Mouse (Mus musculus) lung, embryonic 16.5 days (tissue): ENCODE measurements around the gene Guf1. TPM values are rescaled to one million over a fixed set of nuclear protein-coding genes. Genes with fewer than 3 reads are reported as not detected.

Experiments used
- ATAC-seq: fragments of 200-750 bp; cut with Nextera tagmentation; 2 replicates; pipeline ENCODE4 v1.8.0; 2017; ENCODE audit warnings: low read depth, mild to moderate bottlenecking, moderate library complexity
- H3K27ac ChIP-seq: fragments of 300-500 bp; sonication (generic); 2 replicates; pipeline ENCODE4 v1.5.1; 2014; ENCODE audit warnings: mild to moderate bottlenecking, control low read depth, low read length
- H3K27me3 ChIP-seq: fragments of 300-500 bp; sonication (generic); 2 replicates; pipeline ENCODE4 v1.6.1; 2014; ENCODE audit warnings: low read depth, low read length, mixed read lengths; ENCODE audit not compliant: control insufficient read depth, insufficient read depth
- H3K36me3 ChIP-seq: fragments of 300-500 bp; sonication (generic); 2 replicates; pipeline ENCODE4 v1.6.1; 2014; ENCODE audit warnings: low read length; ENCODE audit not compliant: control insufficient read depth, insufficient read depth
- H3K4me1 ChIP-seq: fragments of 300-500 bp; sonication (generic); replicated peaks from 2 replicates; pipeline ENCODE4 v1.6.1; 2014; ENCODE audit warnings: low read length, mixed read lengths; ENCODE audit not compliant: control insufficient read depth, insufficient read depth
- H3K4me2 ChIP-seq: fragments of 300-500 bp; sonication (generic); 2 replicates; pipeline ENCODE4 v1.6.1; 2014; ENCODE audit warnings: low read depth, low read length, control low read depth
- H3K4me3 ChIP-seq: fragments of 300-500 bp; sonication (generic); 2 replicates; pipeline ENCODE4 v1.5.1; 2014; ENCODE audit warnings: mild to moderate bottlenecking, low read length, control low read depth
- H3K9ac ChIP-seq: fragments of 300-500 bp; sonication (generic); 2 replicates; pipeline ENCODE4 v1.6.1; 2014; ENCODE audit warnings: low read length, control low read depth
- H3K9me3 ChIP-seq: fragments of 300-500 bp; sonication (generic); 2 replicates; pipeline ENCODE4 v1.6.1; 2016; ENCODE audit warnings: low read length; ENCODE audit not compliant: control insufficient read depth
- WGBS: fragments of 180-500 bp; shearing (Covaris S2); extraction: QIAGEN DNeasy Blood & Tissue Kit; methylation state at CpG from one replicate; pipeline ENCODE4 v1.1.7; 2014; 5-methylcytosine and 5-hydroxymethylcytosine counted together
- polyA plus RNA-seq: library from polyadenylated mRNA; unstranded; fragments of >200 nt; fragmentation: Nextera tagmentation; extraction: Ambion mirVana; gene quantifications from 2 replicates; pipeline ENCODE4 v1.2.1, GENCODE M21; 2015

Guf1 gene
- polyA plus RNA-seq: 30.9 and 33.0 TPM in 2 replicates

DNA sequence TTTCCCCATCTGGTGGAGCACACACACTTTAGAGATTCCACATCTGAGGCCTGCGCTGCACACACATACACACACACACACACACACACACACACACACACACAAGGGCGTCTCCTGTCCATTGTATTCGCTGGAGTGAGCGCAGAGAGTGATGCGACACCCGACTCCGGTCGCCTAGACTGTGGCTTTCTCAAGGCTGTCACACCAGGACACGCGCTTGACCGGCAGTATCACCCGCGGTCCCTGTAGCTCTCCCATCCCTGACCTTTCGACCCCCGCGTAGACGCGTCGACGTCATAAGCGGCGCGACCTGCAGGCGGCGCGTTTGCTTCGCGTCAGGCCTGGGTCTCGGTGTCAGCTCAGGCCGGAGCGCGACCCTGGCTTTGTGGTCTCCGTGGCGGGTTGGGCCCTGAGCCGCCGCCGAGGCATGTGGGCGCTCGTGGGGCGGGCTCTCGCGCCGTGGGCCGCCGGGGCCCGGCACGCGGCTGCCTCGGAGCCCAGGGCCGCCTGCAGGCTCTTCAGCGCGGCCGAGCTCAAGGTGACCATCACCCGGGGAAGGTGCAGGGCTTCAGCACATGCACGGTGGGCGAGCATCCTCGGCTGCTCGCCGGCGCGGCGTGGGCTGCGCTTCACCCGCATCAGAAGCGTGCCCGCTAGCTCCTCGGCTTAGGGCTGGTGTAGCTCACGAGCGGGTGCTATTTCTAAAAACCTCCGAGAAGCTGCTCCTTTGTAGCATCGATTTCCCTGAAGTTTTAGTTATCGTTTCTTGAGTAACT lies at the start of gene Guf1:
Gene Guf1, plus strand, starts transcription at position 296 of the 776 bp plus-strand sequence.
- 0 out of 2 replicates have a peak, but pooled peaks cover 2% of the 10 kb centered on the region for H3K36me3 ChIP-seq
- under 1% methylated on average over 72 of the region's 72 CpGs for WGBS
- H3K27me3 ChIP-seq: no peaks in the 10 kb centered on the region
- peak within 1 kb of the TSS; percentile 61; the same call in 1 of the 2 replicates for H3K27ac ChIP-seq
- peak within 1 kb of the TSS; percentile 98 for H3K9ac ChIP-seq
- H3K4me1 ChIP-seq: peaks cover 2% of the 10 kb centered on the region
- no peaks in the 10 kb centered on the region for H3K9me3 ChIP-seq
- H3K4me3 ChIP-seq: peak within 1 kb of the TSS; percentile 97
- peak; percentile 95 for ATAC-seq
- H3K4me2 ChIP-seq: peak within 1 kb of the TSS; percentile 73

DNA sequence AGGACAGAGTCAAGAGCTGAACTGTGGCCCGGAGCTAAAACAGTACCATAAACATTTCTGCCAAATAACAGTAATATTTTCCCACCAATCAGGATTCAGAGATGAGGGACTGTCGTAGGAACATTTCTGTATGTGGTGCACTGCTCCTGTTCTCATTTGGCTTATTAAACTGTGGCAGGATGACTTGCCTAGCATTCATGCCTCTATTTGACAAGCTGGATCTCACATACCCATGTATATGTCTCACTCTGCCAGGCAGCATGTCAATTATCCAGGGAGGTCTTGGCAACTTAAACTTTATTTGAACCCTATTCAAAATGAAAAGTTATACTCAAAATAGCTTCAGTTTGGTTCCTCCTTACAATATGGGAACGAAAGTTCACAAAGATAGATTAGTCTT lies 49.7 kb upstream of the Guf1 start:
- H3K9me3 ChIP-seq: no peaks in the 10 kb centered on the region

DNA sequence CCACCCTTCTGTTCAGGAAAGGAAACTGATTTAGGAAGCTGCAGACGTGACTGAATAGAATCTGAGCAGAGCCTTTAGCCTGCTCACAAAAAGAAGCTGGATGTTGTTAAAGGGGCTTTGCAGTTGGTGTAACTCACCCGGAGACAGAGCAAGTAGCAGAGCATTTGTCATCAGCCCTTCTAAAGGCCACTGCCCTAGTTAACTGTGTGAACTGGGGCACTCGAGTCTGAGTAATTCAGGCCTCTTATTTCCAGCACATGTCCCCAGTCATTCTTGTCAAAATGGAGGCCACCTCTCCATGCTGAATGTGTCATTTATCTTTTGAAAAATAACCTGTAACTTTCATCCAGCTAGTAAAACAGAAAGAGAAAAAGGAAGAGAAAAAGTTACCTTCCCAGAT lies 45.1 kb upstream of the Guf1 start:
- no peaks in the 10 kb centered on the region for H3K36me3 ChIP-seq
- H3K4me3 ChIP-seq: no peak overlapping the region
- ATAC-seq: no peak
- 41% methylated on average over 3 of the region's 3 CpGs for WGBS
- H3K27ac ChIP-seq: no peak overlapping the region
- H3K9ac ChIP-seq: no peak overlapping the region
- H3K4me2 ChIP-seq: no peak overlapping the region
- H3K9me3 ChIP-seq: no peaks in the 10 kb centered on the region
- no peaks in the 10 kb centered on the region for H3K4me1 ChIP-seq
- no peaks in the 10 kb centered on the region for H3K27me3 ChIP-seq

More for the DNA sequence above, 49.7 kb upstream of the Guf1 start:
- 64% methylated on average over 3 of the region's 3 CpGs for WGBS
- Histone ChIP-seq H3K4me1 (no peaks in the 10 kb centered on the region), H3K4me3 (no peak overlapping the region), H3K36me3 (no peaks in the 10 kb centered on the region), H3K27ac (no peak overlapping the region), H3K9ac (no peak overlapping the region), H3K27me3 (no peaks in the 10 kb centered on the region), H3K4me2 (no peak overlapping the region)
- ATAC-seq: no peak

DNA sequence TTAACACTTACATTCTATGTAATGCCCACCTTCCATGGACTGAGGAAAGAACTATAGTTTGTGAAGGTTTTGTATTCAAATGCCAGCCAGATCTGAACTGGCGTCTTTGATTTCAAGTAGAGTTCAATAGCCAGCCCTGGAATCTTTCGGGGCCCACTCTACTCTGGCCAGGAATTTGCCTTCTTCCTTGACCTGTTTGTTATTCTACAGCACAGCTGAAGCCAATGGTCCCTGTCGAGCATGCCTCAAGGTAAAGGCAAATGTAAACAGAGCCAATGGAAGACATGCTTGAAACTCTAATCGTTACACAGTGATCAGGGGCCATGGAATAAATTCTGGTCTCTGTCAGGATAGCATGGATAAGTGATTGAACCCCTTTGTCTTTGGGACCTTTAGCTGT lies 44.5 kb upstream of the Guf1 start:
- no peak for ATAC-seq
- 33% methylated on average over 4 of the region's 4 CpGs for WGBS
- no peaks in the 10 kb centered on the region for H3K9me3 ChIP-seq
- no peak overlapping the region for H3K9ac ChIP-seq
- H3K27ac ChIP-seq: no peak overlapping the region
- H3K4me2 ChIP-seq: no peak overlapping the region
- H3K27me3 ChIP-seq: no peaks in the 10 kb centered on the region
- no peaks in the 10 kb centered on the region for H3K36me3 ChIP-seq
- no peak overlapping the region for H3K4me3 ChIP-seq
- no peaks in the 10 kb centered on the region for H3K4me1 ChIP-seq

DNA sequence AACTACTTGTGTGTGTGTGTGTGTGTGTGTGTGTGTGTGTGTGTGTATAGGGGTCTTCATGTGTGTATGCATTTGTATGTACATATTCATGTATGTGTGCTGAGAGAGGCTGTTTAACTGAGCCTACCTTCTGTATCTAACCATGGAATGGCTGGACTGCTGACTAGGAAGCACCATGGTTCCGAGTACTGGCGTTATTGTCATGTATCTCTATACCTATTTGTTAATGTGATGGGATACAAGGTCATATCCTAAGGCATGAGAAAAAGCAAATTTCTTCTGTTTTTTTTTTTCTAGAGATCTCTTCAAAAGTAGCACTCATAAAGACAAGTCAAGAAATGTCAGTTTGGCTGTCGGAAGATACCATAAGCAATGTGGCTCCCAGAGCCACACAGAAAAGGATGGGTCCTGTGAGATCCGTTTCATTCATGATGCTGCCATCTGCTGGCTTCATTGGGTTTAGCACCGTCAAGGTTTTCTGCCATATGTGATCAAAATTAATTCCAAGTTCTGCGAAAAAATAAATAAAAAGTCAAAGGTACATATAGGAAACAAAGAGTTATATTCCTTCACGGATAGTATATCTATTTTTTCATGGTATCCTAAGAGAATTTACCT lies 36.0 kb upstream of the Guf1 start:
- Histone ChIP-seq H3K36me3 (no peaks in the 10 kb centered on the region), H3K27ac (no peak overlapping the region), H3K27me3 (no peaks in the 10 kb centered on the region), H3K4me2 (no peak overlapping the region), H3K4me3 (no peak overlapping the region), H3K9me3 (no peaks in the 10 kb centered on the region), H3K9ac (no peak overlapping the region), H3K4me1 (no peaks in the 10 kb centered on the region)
- WGBS: 34% methylated on average over 7 of the region's 7 CpGs
- ATAC-seq: no peak

DNA sequence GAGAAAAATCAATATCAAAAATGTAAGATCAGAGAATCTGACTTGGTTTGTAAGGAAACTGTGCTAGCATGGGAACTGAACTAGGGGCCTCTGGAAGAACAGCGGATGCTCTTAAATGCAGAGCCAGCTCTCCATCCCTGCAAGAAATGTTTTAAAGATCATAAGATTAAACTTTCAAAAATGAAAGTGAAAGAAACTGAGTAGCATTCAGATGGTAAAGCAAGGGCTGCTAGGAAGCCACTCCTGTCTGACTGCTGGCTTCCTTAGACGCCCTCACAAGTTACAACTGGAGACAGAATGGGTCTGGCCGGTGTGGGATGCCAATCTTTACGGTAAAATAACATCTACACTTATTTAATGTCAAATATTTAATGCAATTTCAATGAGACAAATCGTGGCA lies 34.7 kb upstream of the Guf1 start:
- WGBS: 63% methylated on average over 5 of the region's 5 CpGs
- no peak overlapping the region for H3K9ac ChIP-seq
- no peaks in the 10 kb centered on the region for H3K4me1 ChIP-seq
- H3K4me2 ChIP-seq: no peak overlapping the region
- no peaks in the 10 kb centered on the region for H3K36me3 ChIP-seq
- H3K9me3 ChIP-seq: no peaks in the 10 kb centered on the region
- no peak overlapping the region for H3K27ac ChIP-seq
- no peaks in the 10 kb centered on the region for H3K27me3 ChIP-seq
- no peak overlapping the region for H3K4me3 ChIP-seq
- no peak for ATAC-seq

DNA sequence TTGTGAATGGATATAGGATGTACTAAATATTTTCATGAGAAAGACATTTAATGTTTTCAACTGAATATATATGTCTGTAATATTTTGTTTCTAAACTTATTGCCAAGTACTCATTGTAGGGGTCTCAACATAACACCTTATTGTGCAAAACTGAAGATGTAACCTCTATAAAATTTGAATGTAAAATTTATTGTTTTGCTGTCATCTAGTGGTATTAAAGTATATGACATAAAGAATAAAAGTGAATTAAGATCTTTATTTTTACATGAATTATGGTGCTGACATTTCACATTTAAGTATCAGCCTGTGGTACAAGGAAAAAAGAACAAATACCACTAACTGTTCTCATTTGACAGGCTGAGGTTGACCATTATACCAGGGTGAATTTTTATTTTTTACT lies 32.8 kb upstream of the Guf1 start:
- no peaks in the 10 kb centered on the region for H3K9me3 ChIP-seq
- H3K27me3 ChIP-seq: no peaks in the 10 kb centered on the region
- no peak overlapping the region for H3K4me2 ChIP-seq
- H3K9ac ChIP-seq: no peak overlapping the region
- no peak overlapping the region for H3K4me3 ChIP-seq
- no peaks in the 10 kb centered on the region for H3K4me1 ChIP-seq
- H3K27ac ChIP-seq: no peak overlapping the region
- no peaks in the 10 kb centered on the region for H3K36me3 ChIP-seq
- no peak for ATAC-seq

DNA sequence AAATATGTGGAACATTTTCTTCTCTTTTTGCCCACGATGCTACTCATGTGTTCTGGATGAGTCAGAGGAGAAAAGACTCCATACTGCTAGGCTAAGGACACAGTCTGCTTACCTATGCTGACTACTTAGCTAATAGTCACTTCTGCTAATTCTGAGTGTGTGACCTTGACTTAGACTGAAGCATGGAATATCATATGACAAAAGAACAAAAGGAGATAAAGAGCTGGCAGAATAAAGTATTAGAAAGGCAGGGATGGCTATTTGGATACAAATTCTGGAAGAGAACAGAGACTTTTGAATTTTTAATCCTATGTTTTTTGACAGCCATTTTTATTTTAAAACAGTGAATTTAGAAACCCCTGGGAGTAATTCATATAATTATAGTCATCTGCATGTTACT lies 15.0 kb upstream of the Guf1 start:
- Histone ChIP-seq H3K4me1 (no peaks in the 10 kb centered on the region), H3K27ac (no peak overlapping the region)

DNA sequence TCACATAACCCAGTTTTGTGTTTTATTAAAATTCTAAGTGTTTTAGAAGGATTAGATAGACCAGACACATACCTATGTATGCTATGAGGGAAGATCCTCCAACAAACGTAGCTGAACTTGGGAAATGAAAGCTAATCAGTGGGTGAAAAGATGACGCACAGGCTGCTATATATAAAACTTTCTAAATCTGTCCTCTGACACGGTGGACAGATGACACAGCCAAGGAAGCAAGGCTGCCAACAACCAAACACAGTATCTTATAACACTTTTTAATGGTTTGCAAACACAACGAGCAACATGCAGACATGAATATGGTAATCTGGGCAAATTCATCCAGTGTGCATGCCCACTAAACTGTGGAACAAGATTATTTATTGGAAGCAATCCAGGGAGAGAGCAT lies 14.2 kb upstream of the Guf1 start, which contains the start of gene Yipf7:
Gene Yipf7, minus strand, starts transcription at position 160 of the 400 bp plus-strand sequence.
- 50% methylated on average over 4 of the region's 4 CpGs for WGBS
- no peak within 1 kb of the TSS for H3K4me3 ChIP-seq
- H3K9me3 ChIP-seq: no peaks in the 10 kb centered on the region
- no peak for ATAC-seq
- no peak within 1 kb of the TSS for H3K4me2 ChIP-seq
- H3K27me3 ChIP-seq: no peaks in the 10 kb centered on the region
- H3K9ac ChIP-seq: no peak within 1 kb of the TSS
- H3K36me3 ChIP-seq: no peaks in the 10 kb centered on the region
- H3K27ac ChIP-seq: no peak within 1 kb of the TSS
- H3K4me1 ChIP-seq: no peaks in the 10 kb centered on the region

More for the DNA sequence above, 15.0 kb upstream of the Guf1 start:
- no peaks in the 10 kb centered on the region for H3K36me3 ChIP-seq
- H3K4me3 ChIP-seq: no peak overlapping the region
- no peak for ATAC-seq
- H3K9ac ChIP-seq: no peak overlapping the region
- H3K27me3 ChIP-seq: no peaks in the 10 kb centered on the region
- no peaks in the 10 kb centered on the region for H3K9me3 ChIP-seq
- no peak overlapping the region for H3K4me2 ChIP-seq
- 79% methylated on average over 1 of the region's 1 CpGs for WGBS
